Mouse (Mus musculus): ENCODE measurements around the gene Crygs.

- TF ChIP-seq EP300 (IDR thresholded peaks at IDR 0.05; ENCODE audit: low read depth) = no peak
- no peak for TF ChIP-seq CTCF (IDR thresholded peaks at IDR 0.05; ENCODE audit: low read depth)
These were observed 21.4 kb downstream of the Crygs start for GRCm38 (mm10) chr16:22789908-22790367.

Data from heart, postnatal 0 days (tissue).